Mouse (Mus musculus) neural tube, embryonic 11.5 days (tissue): ENCODE results near the gene Iah1. TPM values are rescaled to one million over a fixed set of nuclear protein-coding genes. Genes with fewer than 3 reads are reported as not detected.

ENCODE experiments used
- ATAC-seq: fragments of 200-750 bp; cut with Nextera tagmentation; 2 replicates; pipeline ENCODE4 v1.8.0; 2017; ENCODE audit warnings: moderate number of reproducible peaks, mild to moderate bottlenecking, moderate TSS enrichment, moderate library complexity; ENCODE audit not compliant: insufficient read depth, low FRiP score, low TSS enrichment
- DNase-seq: peaks from one replicate; pipeline ENCODE4 v3.0.0-alpha.2; 2015; ENCODE audit warnings: low spot score
- H3K27ac ChIP-seq: fragments of 300-500 bp; sonication (generic); 2 replicates; pipeline ENCODE4 v1.5.1; 2014; ENCODE audit warnings: low read depth, mild to moderate bottlenecking, low read length
- H3K27me3 ChIP-seq: fragments of 300-500 bp; sonication (generic); 2 replicates; pipeline ENCODE4 v1.6.1; 2014; ENCODE audit warnings: mild to moderate bottlenecking, low read length, mixed read lengths; ENCODE audit not compliant: control insufficient read depth, insufficient read depth
- H3K36me3 ChIP-seq: fragments of 300-500 bp; sonication (generic); 2 replicates; pipeline ENCODE4 v1.6.1; 2014; ENCODE audit warnings: mild to moderate bottlenecking, low read length, moderate library complexity, mixed read lengths; ENCODE audit not compliant: control insufficient read depth, insufficient read depth
- H3K4me1 ChIP-seq: fragments of 300-500 bp; sonication (generic); 2 replicates; pipeline ENCODE4 v1.6.1; 2014; ENCODE audit warnings: low read length, mixed read lengths; ENCODE audit not compliant: control insufficient read depth, insufficient read depth
- H3K4me2 ChIP-seq: fragments of 300-500 bp; sonication (generic); 2 replicates; pipeline ENCODE4 v1.6.1; 2014; ENCODE audit warnings: low read depth, mild to moderate bottlenecking, moderate library complexity
- H3K4me3 ChIP-seq: fragments of 300-500 bp; sonication (generic); 2 replicates; pipeline ENCODE4 v1.5.1; 2014; ENCODE audit warnings: low read depth, low read length
- H3K9ac ChIP-seq: fragments of 300-500 bp; sonication (generic); 2 replicates; pipeline ENCODE4 v1.6.1; 2014; ENCODE audit warnings: mild to moderate bottlenecking, low read length
- H3K9me3 ChIP-seq: fragments of 300-500 bp; sonication (generic); 2 replicates; pipeline ENCODE4 v1.6.1; 2016; ENCODE audit warnings: low read length; ENCODE audit not compliant: control insufficient read depth
- WGBS: fragments of 180-500 bp; shearing (Covaris S2); extraction: QIAGEN DNeasy Blood & Tissue Kit; methylation state at CpG from one replicate; pipeline ENCODE4 v1.1.7; 2014; 5-methylcytosine and 5-hydroxymethylcytosine counted together
- polyA plus RNA-seq: library from polyadenylated mRNA; unstranded; fragments of >200 nt; fragmentation: Nextera tagmentation; extraction: Ambion mirVana; gene quantifications from 2 replicates; pipeline ENCODE4 v1.2.1, GENCODE M21; 2014

The Iah1 gene
- polyA plus RNA-seq, 1 experiment from 2014 or later, result 47.2 TPM

GRCm38 (mm10) chr12:21286712-21287650, 29.2 kb upstream of the Iah1 start:
- Histone ChIP-seq H3K27me3 (no peaks in the 10 kb centered on the region), H3K4me3 (peak overlapping the region; percentile 77), H3K9ac (peak overlapping the region; percentile 87), H3K36me3 (no peaks in the 10 kb centered on the region), H3K4me1 (no peaks in the 10 kb centered on the region), H3K9me3 (no peaks in the 10 kb centered on the region), H3K27ac (peak overlapping the region; percentile 77), H3K4me2 (peak overlapping the region; percentile 77)
- peak; percentile 41 for ATAC-seq
- no peak for DNase-seq
- WGBS, result 39% methylated on average over 18 of the region's 18 CpGs

GRCm38 (mm10) chr12:21288716-21289395, 27.3 kb upstream of the Iah1 start:
- H3K9ac ChIP-seq, result no peak overlapping the region
- no peaks in the 10 kb centered on the region for H3K27me3 ChIP-seq
- no peaks in the 10 kb centered on the region for H3K9me3 ChIP-seq
- no peak overlapping the region for H3K4me3 ChIP-seq
- H3K4me2 ChIP-seq, result no peak overlapping the region
- WGBS, result 90% methylated on average over 3 of the region's 3 CpGs
- H3K27ac ChIP-seq, result no peak overlapping the region
- DNase-seq (no peak), ATAC-seq (no peak)
- peaks cover 2% of the 10 kb centered on the region for H3K36me3 ChIP-seq
- no peaks in the 10 kb centered on the region for H3K4me1 ChIP-seq

- Histone ChIP-seq H3K4me3 (no peak overlapping the region), H3K36me3 (peaks cover 9% of the 10 kb centered on the region), H3K4me1 (no peaks in the 10 kb centered on the region), H3K9ac (no peak overlapping the region), H3K4me2 (no peak overlapping the region), H3K27me3 (no peaks in the 10 kb centered on the region), H3K27ac (no peak overlapping the region), H3K9me3 (no peaks in the 10 kb centered on the region)
- ATAC-seq, result no peak
- DNase-seq, result no peak
- WGBS, result 92% methylated on average over 6 of the region's 6 CpGs
These were observed 26.5 kb upstream of the Iah1 start for GRCm38 (mm10) chr12:21289651-21290050.

- WGBS, result 91% methylated on average over 11 of the region's 11 CpGs
- Histone ChIP-seq H3K9me3 (no peaks in the 10 kb centered on the region), H3K36me3 (peaks cover 36% of the 10 kb centered on the region), H3K27me3 (no peaks in the 10 kb centered on the region), H3K9ac (no peak overlapping the region), H3K27ac (no peak overlapping the region), H3K4me1 (no peaks in the 10 kb centered on the region), H3K4me3 (no peak overlapping the region), H3K4me2 (no peak overlapping the region)
- DNase-seq (no peak), ATAC-seq (no peak)
These were observed 17.3 kb upstream of the Iah1 start for GRCm38 (mm10) chr12:21298856-21299255.

- H3K4me1 ChIP-seq, result no peaks in the 10 kb centered on the region
- H3K27me3 ChIP-seq, result no peaks in the 10 kb centered on the region
- WGBS, result 87% methylated on average over 7 of the region's 7 CpGs
- no peak overlapping the region for H3K9ac ChIP-seq
- no peak overlapping the region for H3K27ac ChIP-seq
- no peak overlapping the region for H3K4me2 ChIP-seq
- no peak overlapping the region for H3K4me3 ChIP-seq
- no peak for ATAC-seq
- DNase-seq, result no peak
- H3K36me3 ChIP-seq, result peaks cover 31% of the 10 kb centered on the region
- no peaks in the 10 kb centered on the region for H3K9me3 ChIP-seq
These were observed 14.9 kb upstream of the Iah1 start for GRCm38 (mm10) chr12:21301324-21301723.

- no peaks in the 10 kb centered on the region for H3K4me1 ChIP-seq
- peaks cover 33% of the 10 kb centered on the region for H3K36me3 ChIP-seq
- H3K27me3 ChIP-seq, result no peaks in the 10 kb centered on the region
- no peak overlapping the region for H3K27ac ChIP-seq
- DNase-seq, result no peak
- H3K4me2 ChIP-seq, result no peak overlapping the region
- WGBS, result 91% methylated on average over 8 of the region's 8 CpGs
- no peak overlapping the region for H3K9ac ChIP-seq
- no peaks in the 10 kb centered on the region for H3K9me3 ChIP-seq
- H3K4me3 ChIP-seq, result no peak overlapping the region
- no peak for ATAC-seq
These were observed 14.3 kb upstream of the Iah1 start for GRCm38 (mm10) chr12:21301932-21302331.

GRCm38 (mm10) chr12:21302361-21302783, 13.8 kb upstream of the Iah1 start:
- H3K36me3 ChIP-seq, result peaks cover 33% of the 10 kb centered on the region

GRCm38 (mm10) chr12:21305741-21306140, 10.4 kb upstream of the Iah1 start:
- Histone ChIP-seq H3K27me3 (no peaks in the 10 kb centered on the region), H3K27ac (no peak overlapping the region), H3K4me2 (no peak overlapping the region), H3K4me3 (no peak overlapping the region), H3K4me1 (no peaks in the 10 kb centered on the region), H3K9ac (no peak overlapping the region), H3K36me3 (peaks cover 30% of the 10 kb centered on the region), H3K9me3 (no peaks in the 10 kb centered on the region)
- no peak for ATAC-seq
- no peak for DNase-seq
- 92% methylated on average over 4 of the region's 4 CpGs for WGBS

More at GRCm38 (mm10) chr12:21302361-21302783, 13.8 kb upstream of the Iah1 start:
- ATAC-seq (no peak), DNase-seq (no peak)
- WGBS, result 89% methylated on average over 5 of the region's 5 CpGs
- no peaks in the 10 kb centered on the region for H3K9me3 ChIP-seq
- H3K27me3 ChIP-seq, result no peaks in the 10 kb centered on the region
- no peak overlapping the region for H3K27ac ChIP-seq
- no peak overlapping the region for H3K4me2 ChIP-seq
- no peak overlapping the region for H3K4me3 ChIP-seq
- no peaks in the 10 kb centered on the region for H3K4me1 ChIP-seq
- no peak overlapping the region for H3K9ac ChIP-seq
